Mouse (Mus musculus) myocyte (in vitro differentiated cells): ENCODE data around the gene Gna12.

Source experiments
- MAX ChIP-seq: IDR thresholded peaks from one replicate; pipeline ENCODE4 v1.6.1; 2011; ENCODE audit warnings: low read depth, mild to moderate bottlenecking, control low read depth
- MYOD1 ChIP-seq, 3 experiments: IDR thresholded peaks; one replicate each; pipeline ENCODE4 v1.6.1; 2011; ENCODE audit warnings: control low read depth in 2 of 3, low read depth in 2 of 3, mild to moderate bottlenecking in 2 of 3, moderate library complexity in 1 of 3; ENCODE audit not compliant: insufficient read length in 2 of 3, control insufficient read depth in 1 of 3
- MYOG ChIP-seq, 3 experiments: IDR thresholded peaks; one replicate each; pipeline ENCODE4 v1.6.1; 2011; ENCODE audit warnings: control low read depth in 2 of 3, low read depth in 2 of 3, mild to moderate bottlenecking in 2 of 3; ENCODE audit not compliant: insufficient read length in 2 of 3, control insufficient read depth in 1 of 3, insufficient read depth in 1 of 3
- USF1 ChIP-seq: IDR thresholded peaks from one replicate; pipeline ENCODE4 v1.6.1; 2011; ENCODE audit warnings: low read depth, mild to moderate bottlenecking, control low read depth, moderate library complexity

- TF ChIP-seq MYOD1 (IDR thresholded peaks at IDR 0.05; ENCODE audit: control insufficient read depth in 1 of 3, insufficient read length in 2 of 3, low read depth in 2 of 3) (no peak), MAX (no peak), MYOG (IDR thresholded peaks at IDR 0.05; ENCODE audit: control insufficient read depth in 1 of 3, insufficient read depth in 1 of 3, insufficient read length in 2 of 3, low read depth in 2 of 3) (no peak), USF1 (no peak)
Measured at GRCm38 (mm10) chr5:140752639-140753038, 77.6 kb downstream of the Gna12 start.
